Mouse (Mus musculus) forebrain, embryonic 16.5 days (tissue): ENCODE measurements around the gene Fam53b. TPM values are rescaled to one million over a fixed set of nuclear protein-coding genes. Genes with fewer than 3 reads are reported as not detected.
"Not testable (repeated sequence)": the region's sequence is repeated elsewhere in the genome, so short reads cannot be mapped to it uniquely, and the experiment has no call there.

Source experiments
- ATAC-seq: fragments of 200-750 bp; cut with Nextera tagmentation; 2 replicates; pipeline ENCODE4 v1.8.0; 2017; ENCODE audit warnings: mild to moderate bottlenecking, moderate library complexity
- H3K27ac ChIP-seq: fragments of 300-500 bp; sonication (generic); 2 replicates; pipeline ENCODE4 v1.5.1; 2014; ENCODE audit warnings: low read length, control low read depth
- H3K27me3 ChIP-seq: fragments of 300-500 bp; sonication (generic); replicated peaks from 2 replicates; pipeline ENCODE4 v1.6.1; 2014; ENCODE audit warnings: low read length; ENCODE audit not compliant: control insufficient read depth, insufficient read depth
- H3K36me3 ChIP-seq: fragments of 300-500 bp; sonication (generic); 2 replicates; pipeline ENCODE4 v1.6.1; 2014; ENCODE audit not compliant: control insufficient read depth, insufficient read depth
- H3K4me1 ChIP-seq: fragments of 300-500 bp; sonication (generic); replicated peaks from 2 replicates; pipeline ENCODE4 v1.6.1; 2014; ENCODE audit warnings: low read length; ENCODE audit not compliant: control insufficient read depth, insufficient read depth
- H3K4me2 ChIP-seq: fragments of 300-500 bp; sonication (generic); 2 replicates; pipeline ENCODE4 v1.6.1; 2014; ENCODE audit warnings: mild to moderate bottlenecking, low read length, control low read depth
- H3K4me3 ChIP-seq: fragments of 300-500 bp; sonication (generic); replicated peaks from 2 replicates; pipeline ENCODE4 v1.5.1; 2014; ENCODE audit warnings: mild to moderate bottlenecking, low read length, control low read depth
- H3K9ac ChIP-seq: fragments of 300-500 bp; sonication (generic); replicated peaks from 2 replicates; pipeline ENCODE4 v1.6.1; 2014; ENCODE audit warnings: low read depth, low read length, control low read depth
- H3K9me3 ChIP-seq: fragments of 300-500 bp; sonication (generic); 2 replicates; pipeline ENCODE4 v1.6.1; 2016; ENCODE audit warnings: low read length; ENCODE audit not compliant: control insufficient read depth
- WGBS: fragments of 180-500 bp; shearing (Covaris S2); extraction: QIAGEN DNeasy Blood & Tissue Kit; methylation state at CpG from one replicate; pipeline ENCODE4 v1.1.7; 2014; 5-methylcytosine and 5-hydroxymethylcytosine counted together
- polyA plus RNA-seq: library from polyadenylated mRNA; unstranded; fragments of >200 nt; fragmentation: Nextera tagmentation; extraction: Ambion mirVana; gene quantifications from 2 replicates; pipeline ENCODE4 v1.2.1, GENCODE M21; 2015

Gene Fam53b
- polyA plus RNA-seq, 1 experiment from 2014 or later: 29.2 TPM

GRCm38 (mm10) chr7:132666516-132666915, 147.2 kb downstream of the Fam53b start:
- Histone ChIP-seq H3K4me1 (peaks cover 7% of the 10 kb centered on the region; the same call in 1 of the 2 replicates), H3K9ac (no peak overlapping the region), H3K36me3 (no peaks in the 10 kb centered on the region), H3K9me3 (no peaks in the 10 kb centered on the region), H3K4me2 (no peak overlapping the region), H3K4me3 (no peak overlapping the region), H3K27ac (no peak overlapping the region), H3K27me3 (no peaks in the 10 kb centered on the region)
- no peak for ATAC-seq
- WGBS: 55% methylated on average over 4 of the region's 4 CpGs

- Histone ChIP-seq H3K9ac (no peak overlapping the region), H3K4me3 (no peak overlapping the region), H3K36me3 (no peaks in the 10 kb centered on the region), H3K27ac (no peak overlapping the region), H3K4me2 (no peak overlapping the region), H3K4me1 (peaks cover 7% of the 10 kb centered on the region; the same call in 1 of the 2 replicates), H3K27me3 (no peaks in the 10 kb centered on the region), H3K9me3 (no peaks in the 10 kb centered on the region)
- 6% methylated on average over 8 of the region's 8 CpGs for WGBS
- ATAC-seq: no peak
These were observed 147.9 kb downstream of the Fam53b start for GRCm38 (mm10) chr7:132665664-132666382.

- H3K4me3 ChIP-seq: no peak overlapping the region
- H3K9ac ChIP-seq: no peak overlapping the region
- no peaks in the 10 kb centered on the region for H3K9me3 ChIP-seq
- H3K27me3 ChIP-seq: no peaks in the 10 kb centered on the region
- H3K27ac ChIP-seq: no peak overlapping the region
- H3K36me3 ChIP-seq: no peaks in the 10 kb centered on the region
- 56% methylated on average over 6 of the region's 6 CpGs for WGBS
- peaks cover 13% of the 10 kb centered on the region for H3K4me1 ChIP-seq
- H3K4me2 ChIP-seq: no peak overlapping the region
- ATAC-seq: no peak
These were observed 148.9 kb downstream of the Fam53b start for GRCm38 (mm10) chr7:132664815-132665214.

GRCm38 (mm10) chr7:132662831-132663230, 150.9 kb downstream of the Fam53b start:
- not testable (repeated sequence) for ATAC-seq, H3K4me2 ChIP-seq, H3K4me3 ChIP-seq, H3K36me3 ChIP-seq, H3K27me3 ChIP-seq, H3K9ac ChIP-seq, H3K27ac ChIP-seq, H3K9me3 ChIP-seq
- WGBS: 81% methylated on average over 6 of the region's 6 CpGs
- H3K4me1 ChIP-seq: peaks cover 20% of the 10 kb centered on the region

Other genes with a start within 250 kb of the Fam53b start
- 111 and 133 TPM in 2 replicates for gene Oat, start 237.5 kb downstream of the Fam53b start, polyA plus RNA-seq
- 0.11 TPM in 1 of 2 replicates, not detected in the other for gene Nkx1-2, start 214.2 kb downstream of the Fam53b start, polyA plus RNA-seq
- 26.4 and 31.2 TPM in 2 replicates for gene Lhpp, start 203.2 kb downstream of the Fam53b start, polyA plus RNA-seq
- 97.0 and 101 TPM in 2 replicates for gene Eef1akmt2, start 38.8 kb upstream of the Fam53b start, polyA plus RNA-seq
- gene Abraxas2, start 45.3 kb upstream of the Fam53b start, polyA plus RNA-seq: 38.1 and 43.5 TPM in 2 replicates
- 22.6 and 22.8 TPM in 2 replicates for gene Zranb1, start 117.3 kb upstream of the Fam53b start, polyA plus RNA-seq